Mouse (Mus musculus): ENCODE data around the gene Zmpste24. TPM values are rescaled to one million over a fixed set of nuclear protein-coding genes. Genes with fewer than 3 reads are reported as not detected.

Zmpste24 gene
- total RNA-seq (2014; fragmentation: Nextera tagmentation) (33.5 and 34.1 TPM in 2 replicates), total RNA-seq (2017) (65.3 and 78.7 TPM in 2 replicates)

- peak; percentile 95 for ATAC-seq (replicated peaks; ENCODE audit: low FRiP score, low TSS enrichment, poor library complexity, severe bottlenecking)
These were observed at the start of gene Zmpste24 for GRCm38 (mm10) chr4:121097650-121098378. Gene Zmpste24, minus strand, starts transcription at chr4:121098241.

DNA sequence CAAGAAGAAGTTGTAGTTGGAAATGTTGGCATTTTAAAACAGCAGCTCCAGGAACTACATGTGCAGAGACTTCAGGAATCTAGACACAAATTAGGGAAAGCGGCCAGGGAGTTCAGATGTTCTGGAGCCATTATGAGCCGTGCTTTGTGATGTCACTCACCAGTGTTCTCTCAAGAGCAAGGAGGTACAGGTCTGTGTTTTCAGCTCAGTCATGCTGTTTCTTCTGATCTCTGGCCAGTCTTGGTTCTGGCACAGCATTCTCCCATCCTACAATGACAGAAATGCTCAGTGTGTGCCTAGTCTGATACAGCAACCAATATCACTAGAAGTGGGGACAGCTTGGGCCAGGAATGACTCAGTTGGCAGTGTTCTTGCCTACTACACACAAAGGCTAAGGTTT, 11.1 kb upstream of the Zmpste24 start, which contains the start of gene Tmco2:
Gene Tmco2 (minus strand): TSS at position 101 of the 400 bp plus-strand sequence.
- no peak for ATAC-seq (replicated peaks; ENCODE audit: low FRiP score, low TSS enrichment, poor library complexity, severe bottlenecking)

- no peak for ATAC-seq (replicated peaks; ENCODE audit: low FRiP score, low TSS enrichment, poor library complexity, severe bottlenecking)
These were observed 5.3 kb upstream of the Zmpste24 start for GRCm38 (mm10) chr4:121103304-121103703.

DNA sequence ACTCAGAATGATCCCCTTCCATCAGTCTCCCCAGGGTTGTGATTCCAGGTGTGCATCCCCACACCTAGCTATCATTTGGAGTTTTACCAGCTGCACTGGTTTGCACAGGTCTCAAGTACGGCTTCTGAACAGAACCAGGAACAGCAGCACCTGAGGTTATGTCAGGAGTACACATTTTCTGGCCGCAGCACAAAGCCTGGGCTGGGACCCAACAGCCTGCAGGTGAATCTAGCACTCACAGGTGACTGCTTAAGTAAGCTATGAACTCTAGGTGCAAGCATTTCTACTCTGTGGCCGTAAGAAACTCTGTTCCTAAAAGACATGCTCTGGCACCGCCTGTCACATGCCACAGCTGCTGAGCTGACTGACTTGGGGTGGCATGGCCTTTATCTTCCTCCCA, 7.8 kb downstream of the Zmpste24 start:
- no peak for ATAC-seq (replicated peaks; ENCODE audit: low FRiP score, low TSS enrichment, poor library complexity, severe bottlenecking)

- ATAC-seq (replicated peaks; ENCODE audit: low FRiP score, low TSS enrichment, poor library complexity, severe bottlenecking) = no peak
These were observed 9.3 kb downstream of the Zmpste24 start for GRCm38 (mm10) chr4:121088696-121089095.

DNA sequence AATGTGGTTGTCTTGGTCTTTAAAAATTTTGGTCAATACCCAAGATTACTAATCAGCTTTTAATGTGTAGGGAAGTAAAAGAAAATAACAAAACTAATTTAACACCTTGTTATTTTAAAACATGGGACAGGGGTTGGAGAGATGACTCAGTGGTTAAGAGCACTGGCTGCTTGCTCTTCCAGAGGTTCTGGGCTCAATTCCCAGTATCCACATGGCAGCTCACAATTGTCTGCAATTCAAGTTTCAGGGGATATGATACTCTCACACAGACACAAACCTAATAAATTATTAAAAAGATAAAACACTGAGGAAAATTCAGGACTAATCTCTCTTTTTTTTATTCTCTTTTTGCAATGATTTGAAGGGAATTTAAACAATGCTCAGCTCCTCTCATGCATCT, 13.5 kb downstream of the Zmpste24 start:
- no peak for ATAC-seq (replicated peaks; ENCODE audit: low FRiP score, low TSS enrichment, poor library complexity, severe bottlenecking)

GRCm38 (mm10) chr4:121080395-121080794, 17.6 kb downstream of the Zmpste24 start:
- no peak for ATAC-seq (replicated peaks; ENCODE audit: low FRiP score, low TSS enrichment, poor library complexity, severe bottlenecking)

- no peak for ATAC-seq (replicated peaks; ENCODE audit: low FRiP score, low TSS enrichment, poor library complexity, severe bottlenecking)
These were observed 20.0 kb downstream of the Zmpste24 start for GRCm38 (mm10) chr4:121077915-121078646.

GRCm38 (mm10) chr4:121074250-121074649, 23.8 kb downstream of the Zmpste24 start:
- no peak for ATAC-seq (replicated peaks; ENCODE audit: low FRiP score, low TSS enrichment, poor library complexity, severe bottlenecking)

DNA sequence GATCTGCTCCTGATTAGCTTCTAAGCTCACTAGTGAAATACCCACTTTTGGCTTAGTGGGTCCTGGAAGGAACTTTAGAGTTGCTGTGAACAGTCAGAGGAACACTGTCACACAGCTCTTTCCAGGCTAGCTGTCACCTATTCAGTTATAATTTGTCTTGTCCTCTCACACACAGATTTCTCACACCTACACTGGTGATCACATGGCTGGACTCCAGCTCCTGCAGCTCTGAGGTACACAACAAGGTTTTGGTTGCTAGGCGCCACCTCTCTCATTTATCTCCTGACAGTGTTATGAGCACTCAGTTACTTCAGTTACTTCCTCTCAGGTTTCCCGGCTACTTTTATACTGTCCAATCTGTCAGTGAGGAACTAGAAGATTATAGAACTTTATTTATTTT, 32.7 kb downstream of the Zmpste24 start:
- ATAC-seq (replicated peaks; ENCODE audit: low FRiP score, low TSS enrichment, poor library complexity, severe bottlenecking) = no peak

DNA sequence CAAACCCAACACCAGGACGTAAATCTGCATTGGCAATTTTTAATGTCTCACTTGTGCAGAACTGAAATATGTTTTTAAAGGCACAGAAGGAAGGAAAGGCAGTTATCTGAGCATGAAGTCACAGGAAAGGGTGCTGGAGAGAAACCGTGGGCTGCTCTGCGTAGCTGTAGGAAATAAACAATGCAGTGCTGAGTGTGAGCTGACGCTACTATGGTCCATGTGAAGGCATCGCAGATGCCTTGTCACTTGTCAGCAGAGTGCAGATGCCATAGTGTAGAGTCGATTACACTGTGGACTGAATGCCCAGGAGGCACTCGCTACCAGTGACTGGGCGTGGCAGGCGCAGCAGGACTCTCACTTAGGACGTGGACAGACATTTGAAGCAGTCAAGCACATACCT, 38.8 kb downstream of the Zmpste24 start:
- ATAC-seq (replicated peaks; ENCODE audit: low FRiP score, low TSS enrichment, poor library complexity, severe bottlenecking) = peak; percentile 69

GRCm38 (mm10) chr4:121057032-121057431, 41.0 kb downstream of the Zmpste24 start:
- no peak for ATAC-seq (replicated peaks; ENCODE audit: low FRiP score, low TSS enrichment, poor library complexity, severe bottlenecking)

- ATAC-seq (replicated peaks; ENCODE audit: low FRiP score, low TSS enrichment, poor library complexity, severe bottlenecking) = peak; percentile 45; the same call in 1 of the 2 replicates
These were observed 41.7 kb downstream of the Zmpste24 start for GRCm38 (mm10) chr4:121056342-121056741.

GRCm38 (mm10) chr4:121052454-121053323, 45.4 kb downstream of the Zmpste24 start:
- ATAC-seq (replicated peaks; ENCODE audit: low FRiP score, low TSS enrichment, poor library complexity, severe bottlenecking) = no peak

DNA sequence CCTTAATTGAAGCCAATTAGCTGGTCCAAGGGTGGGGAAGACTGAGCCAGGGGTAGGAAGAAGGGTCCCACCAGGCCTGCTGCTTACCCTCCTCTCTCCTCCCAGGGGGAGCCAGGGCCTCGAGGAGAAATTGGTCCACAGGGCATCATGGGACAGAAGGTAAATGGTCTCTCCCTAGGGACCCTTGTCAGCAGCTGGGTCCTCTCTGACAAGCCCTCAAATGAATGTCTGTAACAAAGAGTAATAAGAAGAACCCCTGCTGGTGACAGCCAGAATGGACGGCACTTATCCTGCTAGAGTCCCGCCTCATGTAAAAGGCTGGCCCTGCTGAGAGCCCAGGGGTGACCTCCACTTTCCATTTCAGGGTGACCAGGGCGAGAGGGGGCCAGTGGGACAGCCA, 46.2 kb downstream of the Zmpste24 start:
- ATAC-seq (replicated peaks; ENCODE audit: low FRiP score, low TSS enrichment, poor library complexity, severe bottlenecking) = 0 out of 2 replicates have a peak, but pooled peaks have one; percentile 20

- no peak for ATAC-seq (replicated peaks; ENCODE audit: low FRiP score, low TSS enrichment, poor library complexity, severe bottlenecking)
These were observed 55.1 kb downstream of the Zmpste24 start for GRCm38 (mm10) chr4:121042946-121043345.

GRCm38 (mm10) chr4:121042472-121042871, 55.6 kb downstream of the Zmpste24 start:
- no peak for ATAC-seq (replicated peaks; ENCODE audit: low FRiP score, low TSS enrichment, poor library complexity, severe bottlenecking)

DNA sequence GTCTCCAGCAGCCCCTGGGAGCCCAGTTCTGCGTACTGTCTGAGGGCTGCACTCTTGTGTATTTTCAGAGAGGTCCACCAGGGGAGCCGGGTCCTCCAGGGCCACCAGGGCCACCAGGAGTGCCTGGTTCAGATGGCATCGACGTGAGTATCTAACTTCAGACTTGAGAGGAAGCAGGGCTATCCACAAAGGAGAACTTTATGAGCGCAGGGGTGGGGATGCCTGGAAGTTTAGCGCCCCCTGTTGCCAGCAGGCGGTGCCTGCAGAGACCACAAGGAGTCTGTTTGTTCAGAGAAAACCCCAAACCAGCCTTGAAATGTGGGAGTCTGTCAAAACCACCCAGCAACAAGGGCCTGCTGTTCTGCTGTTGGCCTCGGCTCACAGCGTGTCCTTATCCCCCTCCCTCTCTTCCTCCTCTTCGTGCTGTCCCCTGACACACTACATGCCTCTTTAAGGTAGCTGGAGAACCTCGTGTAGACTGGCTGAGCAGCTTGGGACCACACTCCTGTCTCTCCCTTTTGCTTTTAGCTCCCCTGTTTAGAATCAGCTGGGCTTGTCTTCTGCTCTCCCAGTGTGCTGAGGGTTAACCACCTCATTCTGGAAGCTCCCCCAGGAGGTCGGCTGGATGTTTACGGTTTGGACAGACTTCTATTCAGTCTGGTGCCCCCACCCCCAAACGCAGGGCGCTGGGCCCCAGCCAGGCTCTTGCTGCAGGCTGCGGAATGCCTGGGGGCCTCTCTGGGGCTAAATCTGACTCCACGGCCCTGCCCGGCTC, 57.0 kb downstream of the Zmpste24 start:
- peak; percentile 75 for ATAC-seq (replicated peaks; ENCODE audit: low FRiP score, low TSS enrichment, poor library complexity, severe bottlenecking)

DNA sequence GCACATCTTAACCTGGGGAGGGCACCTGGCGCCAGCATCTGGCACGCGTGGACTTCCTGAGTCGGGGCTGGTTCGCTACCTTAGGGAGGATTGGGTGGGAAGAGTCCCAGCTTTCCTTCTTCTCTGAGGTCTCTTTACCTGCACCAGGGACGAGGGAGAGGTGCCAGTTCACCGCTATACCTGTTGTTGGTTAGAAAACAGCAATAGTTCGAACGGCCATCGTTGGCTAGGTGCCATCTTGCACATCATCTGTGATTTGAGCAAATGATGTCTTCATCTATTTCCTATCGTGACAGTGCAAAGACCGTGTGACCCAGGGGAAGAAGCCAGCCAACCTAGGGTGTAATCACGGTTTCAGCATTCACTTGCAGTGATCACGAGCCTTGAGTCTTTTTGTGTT, 57.7 kb downstream of the Zmpste24 start:
- ATAC-seq (replicated peaks; ENCODE audit: low FRiP score, low TSS enrichment, poor library complexity, severe bottlenecking) = no peak
